Mouse (Mus musculus) cerebellum, adult 9-11 months (tissue): ENCODE data around the gene Msh5.
A peak's percentile ranks its signal among the peaks of the same experiment; 100 is the strongest.
"Not testable (repeated sequence)": the region's sequence is repeated elsewhere in the genome, so short reads cannot be mapped to it uniquely, and the experiment has no call there.

Experiments
- DNase-seq: peaks from one replicate; pipeline ENCODE4 v3.0.0; 2022

Msh5 gene

DNA sequence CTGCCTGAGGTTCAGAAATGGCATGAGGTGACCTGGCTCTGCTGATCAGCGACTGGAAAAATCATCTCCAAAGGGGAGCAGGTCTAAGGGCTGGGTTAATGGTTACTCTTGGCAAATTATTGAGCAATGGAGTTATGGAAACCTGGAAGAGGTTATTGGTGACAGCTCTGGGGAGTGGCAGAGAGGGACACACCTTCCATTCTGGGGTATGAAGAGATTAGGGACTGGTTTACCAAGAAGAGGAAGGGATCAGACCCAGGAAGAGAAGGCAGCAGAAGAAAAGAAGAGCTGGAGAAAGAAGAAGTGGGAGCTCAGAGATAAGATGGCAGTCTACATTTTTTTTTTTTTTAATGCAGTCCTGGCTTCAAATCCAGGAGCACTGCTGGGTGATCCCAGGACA is 1.1 kb upstream of the Msh5 start:
- no peak for DNase-seq

DNA sequence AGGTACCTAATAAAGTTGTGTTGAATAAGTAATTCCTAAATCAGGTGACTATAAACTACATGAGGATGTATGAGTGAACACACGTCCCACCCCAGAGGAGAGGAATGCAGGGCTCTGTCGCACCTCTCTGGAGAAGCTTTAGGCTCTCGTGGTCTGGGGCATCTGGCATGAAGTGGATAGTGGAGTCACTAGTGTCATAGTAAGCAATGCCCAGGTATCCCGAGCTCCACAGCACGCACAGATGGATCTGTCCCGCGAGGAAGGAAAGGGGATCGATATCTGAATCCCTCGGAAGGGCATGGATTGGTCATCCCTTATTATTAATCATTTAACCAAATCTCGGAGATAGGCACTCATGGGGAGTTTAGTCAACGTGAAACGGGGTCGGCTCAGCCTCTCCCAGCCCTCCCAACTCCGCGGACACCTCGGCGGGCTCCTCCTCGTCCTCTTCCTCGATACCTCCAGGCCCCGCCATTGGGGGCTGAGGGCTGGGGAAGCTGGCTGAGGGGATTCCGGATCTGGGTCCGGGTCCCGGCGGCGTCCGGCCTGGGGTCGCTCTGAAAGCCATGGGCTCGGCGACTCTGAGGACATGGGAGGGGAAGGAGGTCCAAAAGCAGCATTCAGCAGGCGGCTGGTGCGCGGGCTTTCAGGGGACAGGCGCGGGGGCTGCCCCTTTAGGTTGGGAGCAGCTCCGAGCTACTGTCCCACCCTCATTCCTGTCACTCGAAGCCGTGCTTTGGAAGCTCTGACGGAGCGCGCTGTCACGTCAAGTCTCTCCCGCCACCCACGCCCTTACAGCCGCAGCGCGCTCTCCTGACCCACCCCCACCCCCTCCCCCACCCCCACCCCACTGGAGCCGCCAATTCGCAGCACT is 501 bp downstream of the Msh5 start:
- DNase-seq, result no peak

DNA sequence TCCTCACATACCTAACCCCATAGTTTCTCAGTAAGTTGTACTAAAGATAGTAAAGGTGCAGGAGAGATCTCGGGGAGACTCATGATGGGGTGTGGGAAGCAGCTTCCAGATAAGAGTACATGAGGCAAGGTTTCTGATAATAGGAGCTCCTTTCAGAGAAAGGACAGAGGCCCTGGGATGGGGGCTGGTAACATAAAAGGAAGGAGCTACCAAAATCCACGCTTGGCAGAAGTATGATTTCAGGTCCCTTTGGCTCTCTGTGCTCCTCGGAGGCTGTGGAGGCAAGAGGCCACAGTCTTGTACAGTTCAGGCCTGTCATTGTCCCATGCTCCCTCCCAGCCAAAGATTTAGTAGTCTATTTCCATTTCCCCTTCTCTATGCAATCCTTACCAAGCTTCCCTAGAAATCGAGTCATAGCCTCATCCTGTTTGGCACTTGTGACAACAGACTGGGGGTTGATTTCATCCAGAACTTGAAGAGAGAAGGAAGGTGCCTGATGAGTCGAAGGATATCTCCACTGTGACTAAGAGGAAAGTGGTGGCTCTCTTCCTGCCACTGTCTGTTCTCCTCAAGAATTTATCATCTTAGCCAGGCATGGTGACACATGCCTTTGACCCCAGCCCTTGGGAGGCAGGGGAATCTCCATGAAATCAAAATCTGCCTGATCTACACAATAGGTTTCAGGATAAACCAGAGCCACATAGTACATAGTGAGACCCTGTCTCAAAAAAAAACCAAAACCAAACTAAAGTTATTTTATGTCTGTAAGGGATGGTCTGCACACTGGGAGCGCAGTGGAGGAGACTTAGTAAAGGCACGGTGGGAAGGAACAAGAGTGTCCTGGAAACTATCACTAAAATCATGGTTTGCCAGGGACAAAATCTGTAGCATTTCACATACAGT is 1.4 kb downstream of the Msh5 start:
- DNase-seq, result no peak

- no peak for DNase-seq
These were observed 2.8 kb downstream of the Msh5 start for GRCm38 (mm10) chr17:35043794-35044193.

DNA sequence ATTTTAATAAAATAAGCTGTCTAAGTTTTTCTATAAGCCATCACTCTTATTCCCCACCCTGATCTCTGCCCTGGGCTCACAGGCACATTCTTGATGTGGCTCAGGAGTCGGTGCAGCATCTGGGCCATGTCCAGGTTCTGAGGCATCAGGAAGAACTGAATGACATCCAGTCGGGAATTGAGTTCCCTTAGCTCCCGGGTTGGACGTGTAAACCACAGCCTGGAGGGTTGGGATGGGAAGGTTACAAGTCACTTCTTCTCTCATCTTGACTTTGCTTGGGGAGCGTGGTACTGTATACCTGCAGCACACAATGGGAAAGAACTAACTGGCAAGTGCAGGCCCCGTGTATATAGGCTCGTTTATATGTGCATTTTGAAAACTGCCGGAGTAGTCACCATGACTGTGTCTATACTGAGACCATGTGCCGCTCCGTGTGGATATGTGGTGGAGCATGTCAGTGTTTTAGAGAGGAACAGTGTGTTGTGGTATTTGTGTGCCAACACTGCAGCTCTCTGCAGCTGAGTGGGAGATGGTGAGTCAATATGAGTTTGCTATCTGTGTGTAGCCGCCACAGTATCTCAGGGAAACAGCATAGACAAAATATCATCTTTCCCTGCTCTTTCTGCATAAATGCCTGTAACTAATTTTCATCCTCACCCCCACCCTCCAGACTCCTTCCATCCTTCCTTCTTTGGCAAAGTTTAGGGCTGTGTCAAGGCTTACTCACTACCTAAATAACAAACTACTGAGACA is 7.2 kb downstream of the Msh5 start:
- no peak for DNase-seq

DNA sequence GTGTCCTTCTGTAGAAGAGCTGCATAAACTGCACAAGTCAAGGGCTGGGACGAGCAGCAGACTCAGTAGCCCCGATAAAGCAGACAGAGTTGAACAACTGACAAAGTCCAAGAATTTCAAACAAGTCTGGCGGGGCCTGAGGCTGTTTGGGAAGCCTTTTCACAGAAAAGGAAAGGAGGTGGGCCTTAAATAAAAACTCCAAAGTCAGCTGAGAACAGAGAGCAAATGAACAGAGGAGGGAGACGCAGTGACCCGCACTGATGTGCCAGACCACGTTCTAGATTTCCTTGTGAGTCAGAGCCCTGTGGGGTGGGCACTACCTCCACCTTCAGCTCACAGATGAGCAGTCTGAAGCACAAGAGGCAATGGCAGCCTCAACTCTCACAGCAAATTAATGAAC is 11.6 kb downstream of the Msh5 start:
- DNase-seq, result no peak

DNA sequence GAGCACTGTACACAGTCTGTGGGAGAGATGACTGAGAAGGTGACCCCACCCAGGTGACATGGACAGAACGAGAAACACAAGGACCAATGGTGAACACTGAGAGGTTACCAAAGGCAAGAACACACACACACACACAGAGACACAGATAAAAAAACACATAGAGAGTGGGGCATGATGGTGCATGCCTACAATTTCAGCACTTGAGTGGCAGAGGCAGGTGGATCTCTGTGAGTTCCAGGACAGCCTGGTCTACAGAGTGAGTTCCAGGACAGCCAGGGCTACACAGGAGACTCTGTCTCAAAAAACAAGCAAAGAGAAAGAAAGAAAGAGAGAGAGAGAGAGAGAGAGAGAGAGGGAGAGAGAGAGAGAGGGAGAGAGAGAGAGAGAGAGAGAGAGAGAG is 12.8 kb downstream of the Msh5 start:
- DNase-seq, result not testable (repeated sequence)

DNA sequence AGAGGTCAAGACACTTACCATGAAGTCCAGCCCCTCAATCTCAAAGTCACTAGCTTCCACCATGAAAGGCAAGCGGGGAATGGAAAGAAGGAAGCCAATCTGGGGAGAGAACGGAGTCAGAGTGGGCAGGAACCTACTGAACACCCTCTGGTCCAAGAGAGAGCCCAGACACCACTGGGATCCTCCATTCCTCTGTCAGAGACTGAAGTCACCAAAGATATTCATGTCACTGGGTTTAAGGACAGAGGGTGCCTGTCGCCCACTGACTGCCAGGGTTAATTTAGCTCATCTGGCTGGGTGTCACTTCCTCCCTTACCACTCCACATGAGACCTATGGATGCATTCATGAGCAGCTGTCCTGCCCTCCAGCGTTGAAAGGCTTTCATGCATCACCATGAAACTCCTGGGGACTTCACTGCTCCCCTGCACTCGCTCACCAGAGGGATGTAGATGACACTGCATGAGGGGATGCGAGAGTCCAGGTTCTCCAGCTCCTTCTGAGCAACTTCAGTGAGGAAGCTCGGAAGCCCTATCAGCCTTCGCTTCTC is 14.1 kb downstream of the Msh5 start:
- DNase-seq, result no peak

GRCm38 (mm10) chr17:35031880-35032279 is 14.7 kb downstream of the Msh5 start:
- no peak for DNase-seq

- no peak for DNase-seq
These were observed 15.3 kb downstream of the Msh5 start for GRCm38 (mm10) chr17:35031272-35031671.

- no peak for DNase-seq
These were observed 16.6 kb downstream of the Msh5 start for GRCm38 (mm10) chr17:35029691-35030532.

- no peak for DNase-seq
These were observed 18.2 kb downstream of the Msh5 start for GRCm38 (mm10) chr17:35028315-35028714.

GRCm38 (mm10) chr17:35027277-35028068 is 19.1 kb downstream of the Msh5 start, which contains the start of gene Sapcd1:
Sapcd1 (minus strand) TSS chr17:35028016.
- DNase-seq, result peak; percentile 53

GRCm38 (mm10) chr17:35026206-35026605 is 20.3 kb downstream of the Msh5 start:
- no peak for DNase-seq

GRCm38 (mm10) chr17:35024691-35025488 is 21.7 kb downstream of the Msh5 start:
- no peak for DNase-seq

GRCm38 (mm10) chr17:35024261-35024660 is 22.3 kb downstream of the Msh5 start:
- no peak for DNase-seq

DNA sequence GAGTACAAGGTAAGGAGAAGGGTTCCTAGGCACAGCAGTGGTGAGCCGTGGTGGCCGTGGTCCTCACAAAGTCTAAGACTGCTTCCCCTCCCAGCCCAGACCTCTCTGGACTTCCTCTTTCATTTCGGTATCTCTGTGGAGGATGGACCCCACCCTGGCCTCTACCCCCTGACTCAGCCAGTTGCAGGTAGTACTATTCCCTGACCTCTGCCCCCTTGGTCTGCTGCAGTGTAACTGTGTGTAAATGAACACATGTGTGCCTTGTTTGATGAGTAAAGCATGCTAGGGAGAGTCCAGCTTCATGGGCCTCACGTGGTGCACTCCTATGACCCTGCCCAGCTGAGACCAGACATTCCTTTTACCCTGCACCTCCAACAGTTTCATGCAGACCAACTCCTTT is 22.8 kb downstream of the Msh5 start:
- DNase-seq, result no peak

DNA sequence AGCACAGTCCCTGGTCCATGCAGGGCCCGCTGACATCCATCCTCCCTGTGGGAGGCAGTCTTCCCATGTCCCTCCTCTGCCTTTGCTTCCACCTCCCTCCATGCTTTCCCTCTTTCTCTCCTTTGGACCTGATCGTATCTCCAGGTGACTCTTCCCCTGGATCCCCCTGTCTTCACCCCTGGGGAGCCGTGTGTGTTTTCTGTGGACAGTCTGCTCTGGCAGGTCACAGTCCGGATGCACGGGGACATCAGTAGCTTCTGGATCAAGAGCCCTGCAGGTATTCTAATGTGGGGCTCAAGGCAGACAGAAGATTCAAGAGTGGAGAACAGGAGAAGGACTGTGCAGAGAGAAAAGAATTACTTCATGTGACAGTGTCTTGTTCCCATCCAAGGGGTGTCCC is 23.3 kb downstream of the Msh5 start:
- no peak for DNase-seq

DNA sequence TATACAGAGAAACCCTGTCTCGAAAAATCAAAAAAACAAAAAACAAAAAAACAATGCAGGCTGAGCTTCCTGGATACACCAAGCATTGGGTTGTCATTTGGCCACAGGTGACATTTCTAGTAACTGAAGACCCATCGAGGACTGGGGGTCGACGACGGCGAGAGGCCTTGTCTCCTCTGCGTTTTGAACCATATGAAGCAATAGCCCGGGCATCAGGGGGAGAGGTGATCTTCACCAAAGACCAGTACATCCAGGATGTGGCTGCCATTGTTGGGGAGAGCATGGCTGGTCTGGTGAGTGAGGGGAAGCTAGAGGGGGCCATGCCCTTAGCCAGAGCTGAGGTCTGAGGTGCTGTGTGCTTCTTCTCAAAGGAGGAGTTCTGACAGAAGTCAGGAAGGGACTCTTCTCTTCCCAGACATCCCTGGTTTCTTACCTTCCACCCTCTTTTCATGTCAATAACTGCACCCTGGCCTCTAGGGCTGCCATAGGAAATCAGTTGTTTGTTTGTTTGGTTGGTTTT is 23.9 kb downstream of the Msh5 start:
- DNase-seq, result no peak
